Mouse (Mus musculus) cerebellum, postnatal 14 days (tissue): ENCODE measurements at regions not wholly inside any gene's neighbourhood (a gene's known extent, or its start where the extent isn't known, plus 50 kb on each side); places are given as distances from the start of the nearest gene placed in this dataset.

Source experiments
- DNase-seq, 2 experiments: peaks; one replicate each; pipeline ENCODE4 v3.0.0; 2021; ENCODE audit warnings: mixed read lengths in 2 of 2

GRCm38 (mm10) chr13:43919781-43920420, 135.3 kb downstream of the Cd83 start:
- DNase-seq: no peak

GRCm38 (mm10) chr13:43930081-43930981, 145.8 kb downstream of the Cd83 start:
- no peak for DNase-seq

DNA sequence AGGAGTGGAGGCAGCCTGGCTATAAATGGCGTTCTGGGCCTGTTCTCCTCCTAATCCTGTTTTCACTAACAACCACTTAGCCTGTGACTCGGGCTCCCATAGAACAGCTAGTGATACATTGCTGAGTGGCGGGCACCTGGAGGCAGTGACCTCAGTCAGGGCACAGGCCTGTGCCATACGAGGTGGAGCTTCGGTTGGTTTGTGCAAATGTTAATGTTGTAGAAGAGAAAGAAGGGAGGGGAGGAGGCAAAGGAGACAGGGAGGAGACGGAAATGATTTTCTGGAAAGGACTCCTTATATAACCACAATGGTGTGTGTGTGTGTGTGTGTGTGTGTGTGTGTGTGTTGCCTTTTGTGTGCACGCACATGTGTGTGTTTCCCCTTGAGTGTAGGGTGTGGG, 148.4 kb downstream of the Cd83 start:
- DNase-seq: no peak

- DNase-seq: no peak
Observed at GRCm38 (mm10) chr13:43935284-43935683, 150.7 kb downstream of the Cd83 start.

DNA sequence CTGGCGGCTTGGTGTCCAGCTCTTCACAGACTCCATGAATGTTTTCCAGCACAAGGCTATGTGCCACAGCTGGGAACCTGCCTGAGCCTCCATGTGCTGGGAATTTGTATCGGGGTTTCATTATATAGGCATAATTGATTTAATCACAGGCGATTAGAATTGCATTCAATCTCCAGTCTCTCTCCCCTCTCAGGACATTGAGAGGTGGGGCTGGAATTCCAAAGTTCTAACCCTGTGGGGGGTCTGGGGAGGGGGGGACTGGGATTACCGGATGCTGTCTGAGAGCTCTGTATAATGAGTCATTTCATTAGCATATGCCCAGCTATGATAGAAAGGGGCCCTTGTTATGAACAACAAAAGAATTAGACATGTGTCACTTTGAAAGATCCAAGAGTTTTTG, 151.9 kb downstream of the Cd83 start:
- DNase-seq: no peak

- DNase-seq: no peak
Observed at GRCm38 (mm10) chr13:43938611-43939010, 154.0 kb downstream of the Cd83 start.

DNA sequence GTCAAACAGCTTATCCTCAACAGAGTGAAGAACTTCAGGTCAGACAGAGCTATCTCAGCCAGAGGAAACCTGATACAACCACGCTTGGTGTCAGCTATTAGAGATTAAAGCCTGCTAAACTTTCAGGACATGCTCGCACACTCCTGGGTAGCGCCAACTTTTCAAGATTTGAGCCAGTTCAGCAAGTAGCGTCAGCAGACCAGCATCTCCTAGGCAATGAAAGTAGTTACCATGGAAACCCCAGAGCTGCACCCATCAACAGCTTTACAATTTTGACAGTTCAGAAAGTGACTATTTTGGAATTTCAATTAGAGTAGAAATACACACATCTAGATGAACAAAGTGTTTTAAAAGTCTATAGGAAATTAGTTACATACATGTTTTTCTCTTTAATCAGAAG, 154.8 kb downstream of the Cd83 start:
- DNase-seq: no peak

GRCm38 (mm10) chr13:43941731-43942130, 157.2 kb downstream of the Cd83 start:
- DNase-seq: no peak

- DNase-seq: no peak
Observed at GRCm38 (mm10) chr13:43948606-43949005, 164.0 kb downstream of the Cd83 start.

- peak; percentile 12 to 14 for DNase-seq
Observed at GRCm38 (mm10) chr13:43949740-43950643, 165.4 kb downstream of the Cd83 start.

DNA sequence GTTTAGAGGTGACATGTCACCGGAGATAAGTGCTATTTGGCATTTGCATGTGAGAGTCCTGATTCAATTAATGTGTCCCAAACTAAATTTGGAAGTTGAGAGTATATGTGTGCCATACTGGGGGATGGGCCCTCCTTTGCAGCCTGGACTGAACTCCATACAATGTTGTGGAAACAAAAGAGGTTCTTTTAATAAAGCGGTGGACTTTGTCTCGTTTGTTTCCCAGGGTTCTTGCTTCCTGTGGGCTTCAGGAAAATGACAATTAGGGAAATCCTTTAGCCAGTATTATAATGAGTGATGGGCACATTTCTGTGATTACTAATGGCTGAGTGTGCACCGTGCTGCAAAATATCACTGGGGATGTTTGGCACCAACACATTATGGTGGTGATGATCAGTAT, 167.9 kb downstream of the Cd83 start:
- DNase-seq: no peak

DNA sequence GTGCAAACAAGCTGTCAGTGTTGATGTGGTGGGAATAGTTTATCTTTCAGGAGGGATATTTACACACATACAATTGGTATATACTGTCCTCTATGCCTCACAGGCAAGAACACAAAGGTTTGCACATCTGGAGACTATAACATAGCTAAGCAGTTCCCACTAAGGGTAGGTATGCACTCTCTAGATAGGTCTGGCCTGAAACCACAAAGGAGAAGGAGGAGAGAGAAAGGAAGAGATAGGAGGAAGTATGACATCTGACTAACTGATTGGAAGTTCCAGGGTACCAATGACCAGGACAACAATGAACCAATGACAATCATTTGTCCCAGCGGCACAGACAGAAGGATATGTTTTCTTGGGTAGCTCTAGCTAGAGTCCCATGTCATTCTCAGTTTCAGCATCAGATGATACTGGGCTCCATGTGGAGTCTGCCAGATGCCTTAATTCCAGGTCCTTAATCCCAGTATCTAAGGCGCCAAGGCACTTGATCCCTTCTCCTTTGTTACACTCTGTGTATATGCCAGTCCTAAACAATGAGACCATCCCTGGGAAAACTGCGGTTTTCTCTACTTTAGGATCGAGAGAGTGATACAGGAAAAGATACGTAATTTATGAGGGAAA, 168.5 kb downstream of the Cd83 start:
- DNase-seq: no peak

DNA sequence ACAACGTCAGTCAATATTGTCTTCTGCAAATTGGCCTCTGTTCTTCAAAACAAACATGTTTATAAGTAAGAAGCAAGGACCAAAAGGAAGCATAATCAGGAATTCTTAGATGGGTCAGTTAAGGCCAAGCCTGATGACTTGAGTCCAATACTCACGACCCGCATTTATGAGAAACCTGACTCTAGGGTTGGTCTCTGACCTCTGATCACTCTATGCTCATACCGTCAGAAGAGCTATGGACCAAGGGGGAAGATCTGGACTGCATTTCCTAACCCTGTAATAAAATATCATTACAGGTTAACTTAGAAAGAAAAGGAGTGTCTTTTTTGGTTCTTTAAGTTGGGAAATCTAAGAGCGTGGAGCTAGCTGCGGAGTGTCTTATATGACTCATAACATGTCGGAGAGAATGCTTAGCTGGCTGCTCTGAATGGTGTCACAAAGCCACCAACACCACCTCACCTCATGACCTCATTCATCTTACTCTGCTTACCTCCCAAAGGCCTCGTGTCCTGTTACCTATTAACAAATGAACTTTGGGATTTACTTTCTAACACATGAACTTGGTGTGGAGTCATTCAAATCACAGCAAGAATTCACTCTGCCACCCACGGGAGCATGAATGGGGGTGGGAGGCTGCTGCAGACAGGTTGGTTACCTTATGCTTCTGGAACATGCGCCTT, 170.3 kb downstream of the Cd83 start:
- DNase-seq: no peak

DNA sequence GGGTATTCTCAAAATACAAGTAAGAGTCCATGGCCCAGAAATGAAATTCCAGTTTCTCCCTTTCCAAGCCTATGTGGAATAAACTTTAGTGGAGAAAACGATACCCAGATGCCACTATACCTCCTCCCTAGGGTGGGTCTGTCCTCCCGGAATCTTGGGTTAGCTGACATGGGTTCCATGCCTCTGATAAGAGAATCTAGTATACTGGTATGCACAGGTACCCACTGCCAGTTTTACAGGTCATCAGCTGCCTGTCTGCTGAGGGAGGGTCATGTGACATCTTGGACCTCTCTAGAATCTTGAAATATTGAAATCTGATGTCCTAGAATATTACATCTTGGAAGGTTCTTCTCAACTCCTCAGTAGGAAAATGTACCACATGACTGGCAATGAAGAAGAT, 172.5 kb downstream of the Cd83 start:
- DNase-seq: no peak

GRCm38 (mm10) chr13:43959121-43959572, 174.6 kb downstream of the Cd83 start:
- DNase-seq: no peak

DNA sequence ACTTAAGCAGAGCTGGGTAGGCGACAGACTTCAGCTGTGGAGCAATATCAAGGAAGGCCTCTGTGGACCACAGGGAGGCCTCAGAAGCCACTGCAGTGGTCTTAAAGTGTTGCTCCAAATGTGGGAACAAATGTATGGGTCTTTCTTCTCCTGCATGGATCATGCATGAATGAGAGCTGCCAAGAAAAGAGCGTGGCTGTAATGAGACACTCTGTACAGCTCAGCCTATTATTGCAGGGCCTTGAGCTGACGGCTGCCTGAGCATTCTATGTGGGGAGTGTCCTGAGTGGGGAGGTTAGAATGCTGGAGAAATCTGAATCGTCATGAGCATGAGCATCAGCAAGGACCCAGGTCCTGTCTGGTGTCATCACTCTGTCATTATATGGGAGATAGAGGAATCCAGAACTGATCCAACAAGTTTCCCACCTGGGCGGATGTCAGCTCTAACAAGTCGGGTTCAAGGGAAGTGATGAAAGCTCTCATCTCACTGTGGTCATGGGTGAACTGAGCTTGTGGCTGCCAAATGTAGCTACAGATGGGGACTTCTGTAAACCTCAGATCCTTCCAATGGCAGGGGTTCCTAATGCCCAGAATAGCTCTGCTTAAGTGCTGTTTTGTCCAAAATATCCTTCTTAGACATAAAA, 176.6 kb downstream of the Cd83 start:
- DNase-seq: no peak

DNA sequence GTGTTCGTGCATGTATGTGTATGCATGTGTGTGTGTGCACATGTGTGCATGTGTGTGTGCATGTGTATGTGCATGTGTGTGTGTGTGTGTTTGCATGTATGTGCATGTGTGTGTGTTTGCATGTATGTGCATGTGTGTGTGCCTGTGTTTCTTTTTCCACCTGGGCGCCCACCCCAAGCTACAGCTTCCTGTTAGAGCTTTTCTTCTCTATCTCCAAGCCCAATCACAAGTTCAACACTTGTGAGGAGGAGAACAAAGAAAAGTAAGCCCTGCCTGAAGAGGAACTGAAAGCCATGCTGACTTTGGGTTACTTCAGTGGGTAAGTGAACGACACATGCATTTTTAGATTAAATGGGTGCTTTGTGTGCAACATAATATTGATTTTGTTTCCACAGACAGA, 177.4 kb downstream of the Cd83 start:
- no peak for DNase-seq

GRCm38 (mm10) chr13:43963321-43963720, 178.7 kb downstream of the Cd83 start:
- no peak for DNase-seq

DNA sequence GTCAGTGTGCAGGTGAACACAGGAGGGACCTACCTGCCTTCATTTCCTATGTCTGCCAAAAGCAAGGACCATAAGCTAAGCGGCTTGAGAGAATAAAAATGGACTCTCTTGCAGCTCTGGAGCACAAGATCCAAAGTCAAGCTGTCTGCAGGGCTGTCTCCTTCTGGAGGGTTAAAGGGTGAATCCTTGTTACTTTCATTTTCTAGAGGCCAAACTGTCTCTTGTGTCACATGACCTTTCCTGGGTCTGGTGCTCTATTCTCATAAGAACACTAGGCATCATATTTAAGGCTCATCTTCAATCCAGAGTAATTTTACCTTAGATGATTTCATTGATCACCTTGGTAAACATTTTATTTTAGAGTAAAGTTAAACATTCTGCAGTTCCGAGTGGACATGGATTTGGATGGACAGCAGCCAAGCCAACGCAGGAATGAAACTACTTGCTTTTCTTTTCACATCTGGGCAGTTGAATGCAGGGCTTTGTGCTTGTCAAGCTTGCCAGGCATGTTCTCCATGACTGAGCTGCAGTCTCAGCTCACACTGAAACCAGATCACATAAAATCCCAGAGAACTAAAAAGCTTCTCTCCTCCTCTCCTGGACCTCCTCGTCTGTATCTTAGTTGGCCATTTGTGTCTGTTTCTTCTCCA, 180.8 kb downstream of the Cd83 start:
- no peak for DNase-seq

DNA sequence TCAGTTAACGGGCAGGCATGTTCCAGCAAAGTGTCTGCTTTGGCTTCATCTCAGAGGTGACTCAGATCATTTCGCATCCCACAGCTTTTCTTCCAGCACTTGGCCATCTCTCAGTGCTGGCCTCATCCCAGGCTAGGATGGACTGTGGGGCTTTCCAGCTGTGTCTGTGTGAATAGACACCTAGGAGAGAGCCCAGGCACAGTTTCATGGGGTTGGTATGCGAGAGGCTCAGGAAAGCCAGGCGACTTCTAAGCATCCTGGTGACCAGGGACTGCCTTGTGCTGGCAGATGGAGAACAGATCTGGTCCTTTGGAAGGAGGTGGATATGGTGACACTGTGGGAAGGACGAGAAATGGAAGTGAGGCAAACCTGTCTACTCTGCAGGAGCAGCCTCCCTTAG, 182.9 kb downstream of the Cd83 start:
- peak; percentile 56 to 60 for DNase-seq

GRCm38 (mm10) chr13:43972906-43973305, 188.3 kb downstream of the Cd83 start:
- no peak for DNase-seq
